Mouse (Mus musculus) gastrocnemius, adult 2 months (tissue): Measurements from ENCODE around the gene Acsl3. TPM values are rescaled to one million over a fixed set of nuclear protein-coding genes. Genes with fewer than 3 reads are reported as not detected.

Experiments used
- DNase-seq: peaks from one replicate; pipeline ENCODE4 v3.0.0; 2022
- H3K27ac ChIP-seq: fragments of 200-600 bp; 2 replicates; pipeline ENCODE4 v1.8.1; 2022; ENCODE audit warnings: mild to moderate bottlenecking
- H3K4me3 ChIP-seq: fragments of 200-600 bp; 2 replicates; pipeline ENCODE4 v1.8.1; 2022; ENCODE audit warnings: mild to moderate bottlenecking, moderate library complexity
- CTCF ChIP-seq: fragments of 200-600 bp; IDR thresholded peaks from 2 replicates; pipeline ENCODE4 v1.8.1; 2022; ENCODE audit warnings: antibody characterized with exemption, mild to moderate bottlenecking, moderate library complexity
- intact Hi-C: fragments of 180-260 bp; cut with DNase I; formaldehyde crosslinking; loops from one replicate; pipeline ENCODE4 v1.15.1; 2025
- long read RNA-seq, 2 experiments: library from polyadenylated mRNA; stranded (forward); transcript quantifications; one replicate each; pipeline ENCODE4 v2.0.0; 2021
- total RNA-seq, 2 experiments: library from RNA; stranded (reverse); gene quantifications; 2 replicates each; pipeline ENCODE4 v1.2.3; 2021

Gene Acsl3
- 10 to 100 TPM in 1 of 2 experiments, 1 to 10 TPM in 1; 7.3 to 21.1 TPM for total RNA-seq
- long read RNA-seq, experiment 1, partial matches to known transcripts = 1 of 2 reads
- long read RNA-seq, experiment 1, other reads (novel, unspliced or antisense) = 0 of 2 reads
- long read RNA-seq, experiment 2, transcript Acsl3-201 (16 exons, 3,950 nt) = major isoform, 7 of 14 reads
- long read RNA-seq, experiment 2, partial matches to known transcripts = 0 of 14 reads
- long read RNA-seq, experiment 2, other reads (novel, unspliced or antisense) = 3 of 14 reads

- peak within 1 kb of the TSS; percentile 99 for H3K4me3 ChIP-seq
- intact Hi-C loops = loop anchor here (1.0 to 5.0 kb wide), 2 partner anchors 46 to 121 kb away; no protein-coding TSS in a partner anchor
- TF ChIP-seq CTCF = no peak
- peak within 1 kb of the TSS; percentile 93 for H3K27ac ChIP-seq
- peak; percentile 99 for DNase-seq
These were observed at the start of gene Acsl3, which contains the start of gene Utp14b for GRCm38 (mm10) chr1:78657671-78658440. Gene Acsl3, plus strand, starts transcription at chr1:78657825. Gene Utp14b, plus strand, starts transcription at chr1:78658038.

GRCm38 (mm10) chr1:78609134-78609907 is 48.3 kb upstream of the Acsl3 start:
- DNase-seq = no peak
- no peak for TF ChIP-seq CTCF
- Histone ChIP-seq H3K27ac (peak overlapping the region; percentile 64), H3K4me3 (no peak overlapping the region; the same call in none of the 2 replicates)
- intact Hi-C loops = no loop called here

GRCm38 (mm10) chr1:78611039-78611438 is 46.6 kb upstream of the Acsl3 start:
- peak; percentile 59 for DNase-seq
- Histone ChIP-seq H3K4me3 (peak overlapping the region; percentile 21; the same call in 1 of the 2 replicates), H3K27ac (peak overlapping the region; percentile 81)
- intact Hi-C loops = loop anchor here (5.0 kb wide), 1 partner anchor 46 kb away; the partner anchor contains the start of genes Acsl3 and Utp14b
- TF ChIP-seq CTCF = no peak

- intact Hi-C loops = loop anchor here (5.0 kb wide), 1 partner anchor 44 kb away; the partner anchor contains the start of genes Acsl3 and Utp14b
- peak overlapping the region; percentile 64 for H3K27ac ChIP-seq
- TF ChIP-seq CTCF = no peak
- DNase-seq = no peak
- H3K4me3 ChIP-seq = no peak overlapping the region
These were observed 44.7 kb upstream of the Acsl3 start for GRCm38 (mm10) chr1:78612959-78613358.

- intact Hi-C loops = no loop called here
- no peak for DNase-seq
- no peak overlapping the region for H3K27ac ChIP-seq
- no peak overlapping the region for H3K4me3 ChIP-seq
- TF ChIP-seq CTCF = no peak
These were observed 33.3 kb upstream of the Acsl3 start for GRCm38 (mm10) chr1:78624352-78624751.

GRCm38 (mm10) chr1:78634486-78634885 is 23.1 kb upstream of the Acsl3 start:
- TF ChIP-seq CTCF = no peak
- no peak for DNase-seq
- Histone ChIP-seq H3K4me3 (no peak overlapping the region), H3K27ac (no peak overlapping the region)
- intact Hi-C loops = no loop called here

GRCm38 (mm10) chr1:78640871-78641270 is 16.8 kb upstream of the Acsl3 start:
- TF ChIP-seq CTCF = no peak
- DNase-seq = no peak
- H3K27ac ChIP-seq = no peak overlapping the region
- H3K4me3 ChIP-seq = no peak overlapping the region
- intact Hi-C loops = no loop called here

GRCm38 (mm10) chr1:78641791-78642190 is 15.8 kb upstream of the Acsl3 start:
- intact Hi-C loops = no loop called here

GRCm38 (mm10) chr1:78642197-78642596 is 15.4 kb upstream of the Acsl3 start:
- Histone ChIP-seq H3K4me3 (no peak overlapping the region), H3K27ac (no peak overlapping the region)
- intact Hi-C loops = no loop called here
- no peak for DNase-seq
- no peak for TF ChIP-seq CTCF

More at GRCm38 (mm10) chr1:78641791-78642190, 15.8 kb upstream of the Acsl3 start:
- no peak for TF ChIP-seq CTCF
- DNase-seq = no peak
- Histone ChIP-seq H3K4me3 (no peak overlapping the region), H3K27ac (no peak overlapping the region)

GRCm38 (mm10) chr1:78647317-78647885 is 10.2 kb upstream of the Acsl3 start:
- Histone ChIP-seq H3K4me3 (no peak overlapping the region), H3K27ac (no peak overlapping the region)
- DNase-seq = no peak
- no peak for TF ChIP-seq CTCF
- intact Hi-C loops = no loop called here

- intact Hi-C loops = no loop called here
These were observed 8.2 kb upstream of the Acsl3 start for GRCm38 (mm10) chr1:78649269-78650061.

More at GRCm38 (mm10) chr1:78649269-78650061, 8.2 kb upstream of the Acsl3 start:
- no peak for TF ChIP-seq CTCF
- Histone ChIP-seq H3K4me3 (no peak overlapping the region), H3K27ac (no peak overlapping the region)
- DNase-seq = no peak
